ENCODE assay signal across 17 mouse cellular contexts in genomic region chr12:69190074-69190473, GRCm38 (mm10). TPM values are rescaled to one million over a fixed set of nuclear protein-coding genes. Genes with fewer than 3 reads are reported as not detected.
"Had no signal": no experiment of that assay in that cellular context is flagged by ENCODE, and none has a peak within 500 bp of the region (broad histone marks: within the 10 kb centered on the region; RNA-seq: fewer than 3 reads in every experiment).

No protein-coding gene starts in this region.

- H3K4me3 ChIP-seq: layer of hippocampus, adult 2 months; liver, embryonic 13.5 days; midbrain, embryonic 12.5 days; midbrain, embryonic 15.5 days; myocyte; neural tube, embryonic 13.5 days; stomach, embryonic 15.5 days had no signal

- H3K9me3 ChIP-seq: liver, embryonic 13.5 days; midbrain, embryonic 12.5 days; midbrain, embryonic 15.5 days; neural tube, embryonic 13.5 days; stomach, embryonic 15.5 days had no signal

- DNase-seq: kidney, postnatal 25 days; layer of hippocampus, adult 9-11 months; liver, embryonic 13.5 days; lung, adult 2 months; lung, postnatal 14 days; lung, postnatal 4 days; retina, postnatal 1 day; right cerebral cortex, postnatal 25 days; spleen, adult 18-20 months; thymus, postnatal 36 days had no signal

- H3K27ac ChIP-seq: kidney, postnatal 0 days; layer of hippocampus, adult 2 months; liver, embryonic 13.5 days; midbrain, embryonic 12.5 days; midbrain, embryonic 15.5 days; neural tube, embryonic 13.5 days; stomach, embryonic 15.5 days had no signal

- H3K27me3 ChIP-seq: liver, embryonic 13.5 days; midbrain, embryonic 12.5 days; midbrain, embryonic 15.5 days; neural tube, embryonic 13.5 days; stomach, embryonic 15.5 days had no signal

- H3K4me2 ChIP-seq: liver, embryonic 13.5 days; midbrain, embryonic 12.5 days; midbrain, embryonic 15.5 days; neural tube, embryonic 13.5 days; stomach, embryonic 15.5 days had no signal

- H3K9ac ChIP-seq: liver, embryonic 13.5 days; midbrain, embryonic 12.5 days; midbrain, embryonic 15.5 days; neural tube, embryonic 13.5 days; stomach, embryonic 15.5 days had no signal

RNA-seq across cellular contexts. Expression of gene Gm49384, which starts 14.0 kb away (rescaled TPM):
- polyA plus RNA-seq: lung, adult 2 months had no signal
